In the genomic region with DNA sequence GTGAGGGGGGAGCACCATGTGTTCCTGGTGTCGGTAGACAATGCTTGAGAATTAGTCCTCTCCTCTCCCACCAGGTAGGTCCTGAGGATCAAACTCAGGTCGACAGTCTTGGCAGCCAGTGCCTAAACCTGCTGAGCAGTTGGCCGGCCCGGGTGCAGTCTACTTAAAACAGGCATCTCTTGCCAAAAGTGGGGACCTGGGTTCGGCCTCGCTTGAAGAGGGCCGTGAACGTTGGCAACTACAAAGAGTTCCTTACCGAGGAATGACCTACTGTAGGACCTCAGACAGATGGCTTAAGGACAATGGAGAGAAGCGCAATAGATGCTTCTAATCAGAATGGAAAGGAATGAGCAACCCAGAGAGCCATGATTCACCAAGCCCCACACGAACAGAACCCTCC, we compare ENCODE assay signal across 23 mouse cellular contexts.
DNase-seq lines count a peak whose midpoint lies in the region; ATAC-seq and TF ChIP-seq lines count a peak whose summit lies in the region.
"Had no signal": no experiment of that assay in that cellular context is flagged by ENCODE, and none has a peak within 500 bp of the region (broad histone marks: within the 10 kb centered on the region; RNA-seq: fewer than 3 reads in every experiment).

No protein-coding gene starts in this region.

- no peak overlapping the region for H3K4me2 ChIP-seq in forebrain, embryonic 12.5 days
- H3K4me2 ChIP-seq: hindbrain, embryonic 12.5 days had no signal

- TF ChIP-seq CTCF in lung, adult 2 months (IDR thresholded peaks at IDR 0.05; ENCODE audit: insufficient read depth, low read length), result no peak

- ATAC-seq in cerebellum, adult (ENCODE audit: insufficient number of reproducible peaks, low FRiP score, low TSS enrichment), result peak; percentile 77
- ATAC-seq in forebrain, embryonic 12.5 days (ENCODE audit: low FRiP score), result no peak
- ATAC-seq: CD4-positive, CD25-positive, alpha-beta regulatory T cell, adult 4 months; forebrain, embryonic 14.5 days; hindbrain, embryonic 16.5 days had no signal

- peaks cover 16% of the 10 kb centered on the region for H3K4me1 ChIP-seq in forebrain, embryonic 12.5 days
- no peaks in the 10 kb centered on the region for H3K4me1 ChIP-seq in lung, adult 2 months (ENCODE audit: control insufficient read depth, insufficient read depth, low read length)
- H3K4me1 ChIP-seq: heart, embryonic 10.5 days had no signal

- WGBS in forebrain, embryonic 12.5 days, result 92% methylated on average over 11 of the region's 11 CpGs
- WGBS in lung, adult 2 months, result 88% methylated on average over 11 of the region's 11 CpGs

- TF ChIP-seq POLR2A in lung, adult 2 months (IDR thresholded peaks at IDR 0.05; ENCODE audit: borderline replicate concordance, extremely low read depth, low read depth, low read length), result no peak

- no peaks in the 10 kb centered on the region for H3K27me3 ChIP-seq in forebrain, embryonic 12.5 days
- H3K27me3 ChIP-seq: hindbrain, embryonic 12.5 days had no signal

- H3K27ac ChIP-seq in forebrain, embryonic 12.5 days, result no peak overlapping the region
- H3K27ac ChIP-seq: embryonic facial prominence, embryonic 10.5 days; heart, embryonic 10.5 days; hindbrain, embryonic 12.5 days had no signal

- no peak overlapping the region for H3K4me3 ChIP-seq in forebrain, embryonic 12.5 days (replicated peaks)
- no peak overlapping the region for H3K4me3 ChIP-seq in lung, adult 2 months (replicated peaks; ENCODE audit: extremely low read depth, low read depth, low read length)
- H3K4me3 ChIP-seq: embryonic facial prominence, embryonic 10.5 days; heart, embryonic 10.5 days; hindbrain, embryonic 12.5 days had no signal

- H3K36me3 ChIP-seq in forebrain, embryonic 12.5 days (replicated peaks), result no peaks in the 10 kb centered on the region
- H3K36me3 ChIP-seq: embryonic facial prominence, embryonic 10.5 days; G1E; heart, embryonic 10.5 days; hindbrain, embryonic 12.5 days had no signal

- no peak for DNase-seq in cerebellum, postnatal 4 days (ENCODE audit: low spot score in 2 of 2)
- peak; percentile 54 for DNase-seq in brain, adult 2 months (ENCODE audit: low read depth, low spot score)
- DNase-seq in cerebellum, adult 8-10 months, result peak; percentile 4
- DNase-seq in cerebellum, postnatal 14 days, result peak; percentile 75 to 89
- no peak for DNase-seq in kidney, adult 18-20 months
- DNase-seq in lung, adult 2 months, result no peak
- DNase-seq: adrenal gland, adult 8-10 months; adrenal gland, postnatal 36 days; B cell, adult 2 months; gastrocnemius, postnatal 10 days; heart, adult 18-20 months; heart, postnatal 10 days; heart, postnatal 4 days; kidney, adult 11 months had no signal

- no peak overlapping the region for H3K9ac ChIP-seq in forebrain, embryonic 12.5 days
- H3K9ac ChIP-seq: hindbrain, embryonic 12.5 days had no signal

- no peaks in the 10 kb centered on the region for H3K9me3 ChIP-seq in forebrain, embryonic 12.5 days
- H3K9me3 ChIP-seq: embryonic facial prominence, embryonic 10.5 days; heart, embryonic 10.5 days; hindbrain, embryonic 12.5 days had no signal

Comparison
In these comparisons a context has a peak if more than half of its experiments do, and no peak if none do; other contexts are left out.
1. DNase-seq: peak in brain, adult 2 months (single experiment), cerebellum, adult 8-10 months (single experiment) and cerebellum, postnatal 14 days (2 of 2); none in cerebellum, postnatal 4 days (0 of 2), kidney, adult 18-20 months (single experiment) and lung, adult 2 months (single experiment).